Mouse (Mus musculus) midbrain, embryonic 16.5 days (tissue): Measurements from ENCODE around the gene Ldlrad3. TPM values are rescaled to one million over a fixed set of nuclear protein-coding genes. Genes with fewer than 3 reads are reported as not detected.

Experiments used
- ATAC-seq: fragments of 200-750 bp; cut with Nextera tagmentation; 2 replicates; pipeline ENCODE4 v1.8.0; 2017; ENCODE audit warnings: moderate TSS enrichment
- H3K27ac ChIP-seq: fragments of 300-500 bp; sonication (generic); 2 replicates; pipeline ENCODE4 v1.5.1; 2014; ENCODE audit warnings: mild to moderate bottlenecking, low read length, mixed read lengths
- H3K27me3 ChIP-seq: fragments of 300-500 bp; sonication (generic); 2 replicates; pipeline ENCODE4 v1.6.1; 2014; ENCODE audit warnings: low read depth, low read length, mixed read lengths; ENCODE audit not compliant: control insufficient read depth, insufficient read depth
- H3K36me3 ChIP-seq: fragments of 300-500 bp; sonication (generic); 2 replicates; pipeline ENCODE4 v1.6.1; 2014; ENCODE audit warnings: mild to moderate bottlenecking, low read length, moderate library complexity, mixed read lengths; ENCODE audit not compliant: control insufficient read depth, insufficient read depth
- H3K4me1 ChIP-seq: fragments of 300-500 bp; sonication (generic); 2 replicates; pipeline ENCODE4 v1.6.1; 2014; ENCODE audit warnings: mild to moderate bottlenecking, low read length, mixed read lengths; ENCODE audit not compliant: control insufficient read depth, insufficient read depth
- H3K4me2 ChIP-seq: fragments of 300-500 bp; sonication (generic); 2 replicates; pipeline ENCODE4 v1.6.1; 2014; ENCODE audit warnings: mild to moderate bottlenecking, low read length, mixed read lengths
- H3K4me3 ChIP-seq: fragments of 300-500 bp; sonication (generic); 2 replicates; pipeline ENCODE4 v1.5.1; 2014; ENCODE audit warnings: low read depth, mild to moderate bottlenecking, low read length, moderate library complexity, mixed read lengths
- H3K9ac ChIP-seq: fragments of 300-500 bp; sonication (generic); 2 replicates; pipeline ENCODE4 v1.6.1; 2014; ENCODE audit warnings: low read depth, low read length, mixed read lengths
- H3K9me3 ChIP-seq: fragments of 300-500 bp; sonication (generic); replicated peaks from 2 replicates; pipeline ENCODE4 v1.6.1; 2014; ENCODE audit warnings: mild to moderate bottlenecking, low read length, mixed read lengths; ENCODE audit not compliant: control insufficient read depth, poor library complexity, severe bottlenecking
- WGBS: fragments of 180-500 bp; shearing (Covaris S2); extraction: QIAGEN DNeasy Blood & Tissue Kit; methylation state at CpG from one replicate; pipeline ENCODE4 v1.1.7; 2014; 5-methylcytosine and 5-hydroxymethylcytosine counted together
- polyA plus RNA-seq: library from polyadenylated mRNA; unstranded; fragments of >200 nt; fragmentation: Nextera tagmentation; extraction: Ambion mirVana; gene quantifications from 2 replicates; pipeline ENCODE4 v1.2.1, GENCODE M21; 2015

Gene Ldlrad3
- polyA plus RNA-seq, 1 experiment from 2014 or later: 26.6 TPM

DNA sequence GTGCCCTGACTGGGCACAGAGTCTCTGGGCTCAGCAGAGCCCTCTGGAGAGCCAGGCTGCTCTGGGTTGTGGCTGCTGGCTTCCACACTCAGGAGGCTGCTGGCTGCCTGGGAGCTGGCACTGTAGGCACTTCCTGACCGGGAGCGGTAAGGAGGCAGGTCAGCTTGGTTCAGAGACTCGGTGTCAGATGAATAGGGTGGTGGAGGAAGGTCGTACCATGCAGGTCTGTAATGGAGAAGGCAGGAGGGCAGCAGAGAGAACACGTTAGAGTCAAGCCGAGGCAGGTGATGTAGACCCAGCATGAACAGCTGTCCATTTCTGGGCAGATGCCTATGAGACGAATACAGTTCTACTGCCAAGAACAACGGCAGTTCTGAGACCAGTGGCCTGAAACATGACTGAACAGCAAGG is 233.2 kb downstream of the Ldlrad3 start:
- Histone ChIP-seq H3K4me2 (no peak overlapping the region), H3K4me1 (peaks cover 10% of the 10 kb centered on the region), H3K27ac (no peak overlapping the region), H3K27me3 (no peaks in the 10 kb centered on the region), H3K36me3 (0 out of 2 replicates have a peak, but pooled peaks cover 3% of the 10 kb centered on the region), H3K9me3 (no peaks in the 10 kb centered on the region), H3K4me3 (no peak overlapping the region), H3K9ac (no peak overlapping the region)
- whole genome bisulfite sequencing: 89% methylated on average over 8 of the region's 8 CpGs
- no peak for ATAC-seq

DNA sequence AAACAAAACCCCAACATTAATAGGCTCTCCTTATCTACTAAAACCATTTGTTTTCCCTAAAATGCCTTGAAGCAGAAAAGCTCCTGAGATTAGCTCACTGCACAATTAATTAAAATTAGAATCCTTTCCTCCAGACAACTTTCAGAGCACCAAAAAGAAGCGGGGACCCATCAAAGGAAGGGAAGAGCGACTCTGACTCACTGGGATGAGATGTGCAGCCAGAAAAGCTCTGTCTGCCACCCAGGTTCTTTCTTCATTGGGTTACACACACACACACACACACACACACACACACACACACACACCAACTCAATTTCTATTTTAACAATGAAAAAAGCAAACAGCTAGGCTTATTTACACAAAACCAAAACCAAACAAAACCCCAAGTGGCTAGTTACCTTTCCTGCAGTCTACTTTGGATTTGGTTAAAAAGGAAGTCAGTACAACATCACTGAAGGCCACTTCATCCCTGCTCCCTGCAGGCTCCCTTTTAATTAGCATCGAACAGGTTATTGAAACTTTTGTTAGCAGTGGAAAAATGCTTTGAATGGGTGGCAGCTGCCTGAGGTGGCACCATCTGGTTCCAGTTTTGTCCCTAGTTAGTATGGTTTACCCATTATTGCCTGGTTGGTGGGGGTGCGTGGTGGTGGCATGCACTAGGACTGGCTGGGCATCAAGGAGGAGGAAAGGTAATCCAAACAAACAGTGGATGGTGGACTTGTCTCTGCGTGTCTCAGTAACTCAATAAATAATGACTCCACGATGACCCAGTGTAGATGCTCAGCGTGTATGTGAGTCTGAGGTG is 235.3 kb downstream of the Ldlrad3 start:
- 54% methylated on average over 7 of the region's 7 CpGs for WGBS
- H3K4me3 ChIP-seq: no peak overlapping the region
- no peak; the same call in 1 of the 2 replicates for ATAC-seq
- 0 out of 2 replicates have a peak, but pooled peaks cover 3% of the 10 kb centered on the region for H3K36me3 ChIP-seq
- H3K9ac ChIP-seq: no peak overlapping the region
- H3K27ac ChIP-seq: no peak overlapping the region
- no peak overlapping the region for H3K4me2 ChIP-seq
- H3K27me3 ChIP-seq: no peaks in the 10 kb centered on the region
- H3K9me3 ChIP-seq: no peaks in the 10 kb centered on the region
- H3K4me1 ChIP-seq: peaks cover 1% of the 10 kb centered on the region; the same call in 1 of the 2 replicates

DNA sequence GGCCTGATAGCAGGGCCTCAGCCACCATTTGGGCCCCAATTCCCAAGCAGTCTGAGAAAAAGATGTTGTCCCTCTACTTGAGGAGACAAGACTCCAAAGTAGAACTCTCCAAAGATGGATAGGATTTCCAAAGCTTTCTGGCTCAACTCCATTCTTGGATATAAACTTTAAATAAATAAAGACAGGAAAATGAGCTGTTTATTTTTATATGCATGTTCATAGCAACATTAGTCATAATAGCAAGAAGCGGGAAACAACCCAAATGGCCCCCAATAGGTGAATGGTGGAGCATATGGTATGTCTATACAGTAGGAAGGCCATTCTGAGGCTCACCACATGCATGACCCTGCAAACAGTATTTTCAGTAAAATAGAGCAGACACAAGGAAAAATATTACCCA is 251.2 kb downstream of the Ldlrad3 start:
- no peak overlapping the region for H3K27ac ChIP-seq
- 93% methylated on average over 1 of the region's 1 CpGs for WGBS
- H3K27me3 ChIP-seq: no peaks in the 10 kb centered on the region
- H3K4me1 ChIP-seq: peaks cover 6% of the 10 kb centered on the region; the same call in 1 of the 2 replicates
- no peak overlapping the region for H3K9ac ChIP-seq
- no peak overlapping the region for H3K4me3 ChIP-seq
- H3K36me3 ChIP-seq: no peaks in the 10 kb centered on the region
- no peak for ATAC-seq
- no peak overlapping the region for H3K4me2 ChIP-seq
- no peaks in the 10 kb centered on the region for H3K9me3 ChIP-seq

DNA sequence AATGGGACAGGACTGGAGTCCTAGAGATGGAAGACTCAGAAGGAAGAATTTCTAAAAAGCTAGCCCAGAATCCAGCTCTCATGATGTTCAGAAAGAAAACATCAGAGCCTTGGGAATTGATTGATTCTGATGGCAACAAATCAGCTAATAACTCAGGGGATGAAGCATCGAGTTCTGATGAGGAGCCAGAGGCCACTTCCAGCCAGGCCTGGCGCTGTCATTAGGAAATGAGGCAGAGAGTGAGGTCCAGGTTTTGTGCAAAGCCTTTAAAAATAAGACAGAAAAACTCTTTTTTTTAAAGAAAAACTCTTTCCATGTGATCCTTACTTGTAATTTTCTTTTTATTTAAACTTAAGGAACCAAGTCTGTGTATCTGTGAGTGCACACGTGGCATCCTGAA is 252.9 kb downstream of the Ldlrad3 start:
- ATAC-seq: no peak
- Histone ChIP-seq H3K4me2 (no peak overlapping the region), H3K27me3 (no peaks in the 10 kb centered on the region), H3K9me3 (no peaks in the 10 kb centered on the region), H3K4me3 (no peak overlapping the region), H3K9ac (no peak overlapping the region), H3K27ac (no peak overlapping the region), H3K4me1 (peaks cover 6% of the 10 kb centered on the region; the same call in 1 of the 2 replicates), H3K36me3 (no peaks in the 10 kb centered on the region)
- 76% methylated on average over 3 of the region's 3 CpGs for WGBS

DNA sequence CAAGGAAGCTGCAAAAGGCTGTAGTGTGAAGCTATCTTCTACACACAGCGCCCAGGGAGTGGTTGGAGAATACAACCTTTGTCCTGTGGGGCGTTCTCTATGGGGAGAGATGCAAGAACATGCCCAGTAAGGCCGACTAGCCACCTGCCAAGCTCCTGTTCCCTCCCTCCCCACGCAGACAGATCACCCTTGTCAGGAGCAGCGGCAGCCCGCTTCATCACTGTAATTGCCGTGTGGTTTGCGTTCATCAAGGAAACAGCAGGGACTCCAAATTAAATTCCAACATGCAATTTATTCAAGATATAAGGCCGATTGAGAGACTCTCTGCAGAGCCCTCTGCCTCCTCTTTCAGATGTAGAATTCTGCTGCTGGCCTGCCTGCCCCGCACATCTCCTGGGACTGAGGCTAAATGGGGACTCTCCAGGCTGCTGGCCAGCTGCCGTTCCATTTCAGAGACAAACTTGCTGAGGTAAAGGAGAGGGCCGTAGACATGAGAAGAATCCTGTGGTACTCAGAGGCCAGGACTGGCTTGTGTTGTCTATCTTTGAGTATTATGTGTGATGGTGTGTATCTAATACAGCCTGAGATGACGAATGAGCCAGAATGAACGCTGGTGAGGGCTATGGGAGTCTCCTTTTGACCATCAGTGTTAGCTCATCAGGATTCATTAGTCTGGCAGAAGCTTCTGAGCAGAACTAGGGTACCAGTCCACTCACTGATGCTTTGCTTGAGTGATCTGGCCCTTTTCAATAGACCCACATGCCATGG is 253.8 kb downstream of the Ldlrad3 start:
- Histone ChIP-seq H3K27me3 (no peaks in the 10 kb centered on the region), H3K4me3 (no peak overlapping the region), H3K4me2 (no peak overlapping the region), H3K36me3 (no peaks in the 10 kb centered on the region), H3K4me1 (peaks cover 6% of the 10 kb centered on the region; the same call in 1 of the 2 replicates), H3K27ac (peak overlapping the region; percentile 50), H3K9me3 (no peaks in the 10 kb centered on the region), H3K9ac (no peak overlapping the region; the same call in 1 of the 2 replicates)
- whole genome bisulfite sequencing: 53% methylated on average over 14 of the region's 14 CpGs
- ATAC-seq: peak; percentile 45; the same call in 1 of the 2 replicates

DNA sequence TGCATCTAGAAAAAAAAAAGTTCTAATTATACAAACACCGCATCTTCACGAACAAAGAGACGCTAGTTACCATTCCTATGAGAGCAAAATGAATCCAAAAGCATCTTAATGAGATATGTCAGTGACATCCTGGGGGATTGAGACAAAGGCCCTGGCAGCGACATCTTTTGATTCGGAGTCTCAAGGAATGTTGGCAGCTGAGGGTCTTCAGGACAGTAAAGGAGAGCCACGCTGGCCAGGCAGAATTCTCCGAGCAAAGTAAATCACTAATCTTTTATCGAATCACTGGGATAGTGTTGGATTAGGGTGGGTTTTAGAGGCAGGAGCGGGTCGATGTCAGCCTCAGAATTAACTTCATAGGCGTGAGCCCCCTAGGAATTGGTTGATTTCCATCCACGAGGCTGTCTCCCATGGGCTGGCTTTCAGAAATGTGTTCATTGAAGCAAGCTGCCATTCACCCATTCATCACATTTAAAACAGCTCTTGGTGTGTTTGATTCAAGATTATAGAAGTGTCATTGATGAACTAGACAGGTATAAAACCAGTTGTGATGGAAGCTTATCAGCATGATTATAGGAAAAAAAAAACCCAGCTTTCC is 260.5 kb downstream of the Ldlrad3 start:
- WGBS: 18% methylated on average over 12 of the region's 12 CpGs
- Histone ChIP-seq H3K9ac (0 out of 2 replicates have a peak overlapping the region, but pooled peaks have one; percentile 28), H3K27ac (no peak overlapping the region), H3K4me3 (no peak overlapping the region), H3K27me3 (no peaks in the 10 kb centered on the region), H3K4me2 (peak overlapping the region; percentile 12; the same call in 1 of the 2 replicates), H3K36me3 (no peaks in the 10 kb centered on the region), H3K9me3 (no peaks in the 10 kb centered on the region), H3K4me1 (peaks cover 3% of the 10 kb centered on the region; the same call in 1 of the 2 replicates)
- ATAC-seq: no peak

DNA sequence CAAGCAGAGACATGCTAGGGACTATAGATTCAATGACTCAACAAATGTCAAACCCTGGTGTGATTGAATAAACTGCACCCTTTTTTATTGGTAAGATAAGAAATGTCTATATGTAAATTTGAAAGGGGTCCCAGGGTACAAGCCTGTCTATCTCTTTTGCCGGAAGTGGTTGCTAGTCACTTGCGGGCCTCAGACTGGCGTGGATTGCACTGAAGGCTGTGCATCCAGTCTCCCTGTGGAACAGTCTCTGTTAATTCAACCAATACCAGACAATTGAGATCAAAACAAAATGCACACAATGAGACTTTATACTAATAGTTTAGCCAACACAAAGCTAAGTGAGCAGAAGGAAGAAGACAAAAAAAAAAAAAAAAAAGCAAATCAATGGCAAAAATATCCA is 261.0 kb downstream of the Ldlrad3 start:
- peaks cover 7% of the 10 kb centered on the region for H3K4me1 ChIP-seq

DNA sequence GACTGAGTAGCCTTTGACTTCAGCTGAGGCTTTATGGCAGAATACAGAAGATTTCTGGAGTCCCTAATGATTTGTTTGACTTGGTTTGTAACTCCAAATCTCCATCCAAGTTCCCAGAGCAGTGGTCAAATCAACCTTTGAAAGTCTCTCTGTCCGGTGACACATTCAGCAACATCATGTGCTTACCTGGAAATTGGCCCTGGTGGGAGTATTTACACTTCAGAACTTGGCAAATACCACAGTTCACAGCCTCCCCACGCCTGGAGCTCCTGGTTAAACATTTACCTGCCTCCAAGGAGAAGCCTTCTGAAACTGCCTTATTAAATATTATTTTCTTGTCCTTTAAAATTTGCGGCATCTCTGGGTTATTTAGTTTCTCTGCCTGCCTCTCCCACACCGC is 263.0 kb downstream of the Ldlrad3 start:
- Histone ChIP-seq H3K4me3 (no peak overlapping the region), H3K36me3 (no peaks in the 10 kb centered on the region), H3K9me3 (no peaks in the 10 kb centered on the region), H3K27me3 (no peaks in the 10 kb centered on the region), H3K9ac (no peak overlapping the region), H3K4me2 (no peak overlapping the region), H3K4me1 (peaks cover 7% of the 10 kb centered on the region), H3K27ac (no peak overlapping the region)
- 86% methylated on average over 4 of the region's 4 CpGs for WGBS
- ATAC-seq: no peak

More for the DNA sequence above, 261.0 kb downstream of the Ldlrad3 start:
- Histone ChIP-seq H3K27ac (no peak overlapping the region), H3K4me2 (no peak overlapping the region), H3K27me3 (no peaks in the 10 kb centered on the region), H3K36me3 (no peaks in the 10 kb centered on the region), H3K4me3 (no peak overlapping the region), H3K9ac (no peak overlapping the region), H3K9me3 (no peaks in the 10 kb centered on the region)
- no peak for ATAC-seq
- 45% methylated on average over 3 of the region's 3 CpGs for WGBS
